Mouse (Mus musculus) layer of hippocampus, postnatal 36 days (tissue): ENCODE data around the gene Dohh. TPM values are rescaled to one million over a fixed set of nuclear protein-coding genes. Genes with fewer than 3 reads are reported as not detected.

Experiments
- DNase-seq, 2 experiments: peaks; one replicate each; pipeline ENCODE4 v3.0.0; 2022
- microRNA-seq, 2 experiments: library from miRNA; unstranded; fragments of <30 nt; microRNA quantifications; one replicate each; pipeline ENCODE4 v1.2.0; 2021
- total RNA-seq, 2 experiments: library from RNA; stranded (reverse); gene quantifications; 2 replicates each; pipeline ENCODE4 v1.2.3; 2021

Dohh gene
- total RNA-seq, 2 experiments from 2014 or later: 72.5 to 76.9 TPM

DNA sequence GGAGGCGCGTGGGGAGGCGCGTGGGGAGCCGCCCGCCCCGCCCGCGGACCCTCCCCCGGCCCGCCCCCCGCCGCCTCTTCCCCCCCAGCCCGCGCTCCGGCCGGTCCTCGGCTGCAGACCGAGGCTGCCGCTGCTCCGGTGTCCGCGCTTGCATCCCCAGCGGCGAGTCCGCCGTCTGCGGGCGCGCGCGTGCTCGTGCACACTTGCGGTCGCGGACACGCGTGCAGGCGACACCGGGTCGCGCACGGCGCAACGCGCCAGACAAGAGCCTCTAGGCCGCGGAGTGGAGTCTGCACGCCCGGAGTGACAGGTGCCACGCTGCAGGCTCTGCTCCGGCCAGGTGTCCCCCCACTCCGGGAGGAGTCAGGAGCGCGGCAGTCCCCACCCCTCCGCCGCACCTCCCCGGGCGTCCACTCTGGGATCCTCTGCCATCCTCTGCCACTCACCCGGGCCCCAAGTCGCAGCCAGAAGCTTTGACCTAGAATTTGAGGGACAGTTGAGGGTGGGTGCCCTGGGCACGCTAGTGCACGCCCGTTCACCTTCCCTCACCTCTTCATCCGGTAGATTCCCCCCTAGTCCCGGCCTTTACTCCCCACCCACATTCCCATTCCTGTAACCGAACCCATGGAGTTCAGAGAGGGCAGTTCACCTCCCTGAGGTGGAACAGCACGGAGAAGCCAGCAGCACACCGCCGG, 46.8 kb downstream of the Dohh start:
- DNase-seq: peak in 1 of 2 experiments; percentile 65

DNA sequence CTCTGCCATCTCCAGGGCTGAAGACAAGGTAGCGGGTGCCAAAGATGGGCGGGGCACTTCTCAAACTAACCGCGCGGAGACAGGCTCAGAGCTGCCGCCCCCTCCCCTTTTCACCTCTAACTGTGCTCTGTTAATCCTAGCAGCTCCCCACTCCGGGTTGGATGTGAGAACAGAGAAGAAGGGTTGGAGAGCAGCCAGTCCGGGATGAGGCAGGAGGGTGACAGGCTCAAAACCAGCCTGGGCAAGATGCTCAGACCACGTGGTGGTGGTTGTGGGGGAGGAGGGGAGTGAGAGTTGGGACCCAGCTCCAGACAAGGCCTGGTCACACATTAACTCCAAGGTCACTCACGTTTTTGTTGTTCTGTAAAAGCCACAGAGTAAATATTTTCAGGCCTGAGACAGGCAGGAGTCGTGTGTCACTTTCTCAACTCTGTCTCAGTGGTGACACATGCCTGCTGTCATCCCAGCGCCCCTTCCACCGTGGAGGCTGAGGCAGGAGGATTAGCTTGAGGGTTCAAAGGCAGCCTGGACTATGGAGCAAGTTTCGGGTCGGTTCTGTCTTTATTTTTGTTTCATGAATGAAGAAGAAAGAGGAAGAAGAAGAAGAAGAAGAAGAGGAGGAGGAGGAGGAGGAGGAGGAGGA, 47.4 kb downstream of the Dohh start:
- DNase-seq: peak in 1 of 2 experiments; percentile 60

DNA sequence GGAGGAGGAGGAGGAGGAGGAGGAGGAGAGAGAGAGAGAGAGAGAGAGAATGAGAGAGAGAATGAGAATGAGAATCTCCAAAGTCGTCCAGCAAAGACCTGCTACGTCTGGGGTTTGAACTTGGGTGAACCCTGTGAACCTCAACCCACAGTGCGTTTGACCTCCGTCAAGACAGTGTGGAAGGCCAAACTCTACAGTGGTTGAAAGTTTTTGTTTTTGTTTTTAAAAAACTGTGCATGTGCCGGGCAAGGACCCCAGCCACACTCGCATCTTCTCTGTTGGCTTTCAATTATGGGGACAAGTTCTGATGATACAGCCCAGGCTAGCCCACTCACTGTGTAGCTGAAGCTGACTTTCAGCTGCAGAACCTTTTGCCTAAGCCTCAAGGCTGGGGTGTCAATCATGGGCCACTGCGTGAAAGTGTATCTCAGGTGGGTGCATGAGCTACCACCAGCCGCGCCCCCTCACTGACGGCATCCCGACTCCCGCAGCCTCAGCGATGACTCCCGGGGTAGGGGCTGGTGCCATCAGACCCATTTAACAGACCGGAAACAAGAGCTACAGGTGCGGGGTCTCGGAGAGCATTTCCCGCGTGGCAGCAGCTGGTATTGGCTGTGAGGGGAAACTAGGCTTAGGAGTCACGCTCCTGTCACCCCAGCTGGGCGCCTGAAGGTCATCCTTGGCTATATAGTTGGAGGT, 48.1 kb downstream of the Dohh start:
- DNase-seq: no peak

DNA sequence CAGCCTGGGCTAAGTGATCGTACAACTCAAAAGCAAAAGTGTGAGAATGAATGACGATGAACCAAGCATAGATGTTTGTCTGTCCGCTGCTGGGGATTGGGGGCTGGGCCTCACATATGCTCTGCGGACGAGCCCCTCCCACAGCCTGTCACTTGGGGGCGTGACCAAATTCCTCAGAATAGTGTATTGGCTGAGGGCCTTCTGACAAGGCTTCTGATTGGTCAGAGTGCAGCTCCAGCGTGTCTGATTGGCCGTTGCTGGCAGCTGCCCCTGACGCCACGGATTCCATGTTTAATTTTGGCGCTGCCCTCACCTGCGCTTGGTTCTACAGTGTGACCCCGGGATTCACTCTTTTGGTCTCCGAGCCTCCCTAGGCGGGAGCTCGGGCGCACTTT, 48.6 kb downstream of the Dohh start:
- peak; percentile 89 to 92 for DNase-seq

DNA sequence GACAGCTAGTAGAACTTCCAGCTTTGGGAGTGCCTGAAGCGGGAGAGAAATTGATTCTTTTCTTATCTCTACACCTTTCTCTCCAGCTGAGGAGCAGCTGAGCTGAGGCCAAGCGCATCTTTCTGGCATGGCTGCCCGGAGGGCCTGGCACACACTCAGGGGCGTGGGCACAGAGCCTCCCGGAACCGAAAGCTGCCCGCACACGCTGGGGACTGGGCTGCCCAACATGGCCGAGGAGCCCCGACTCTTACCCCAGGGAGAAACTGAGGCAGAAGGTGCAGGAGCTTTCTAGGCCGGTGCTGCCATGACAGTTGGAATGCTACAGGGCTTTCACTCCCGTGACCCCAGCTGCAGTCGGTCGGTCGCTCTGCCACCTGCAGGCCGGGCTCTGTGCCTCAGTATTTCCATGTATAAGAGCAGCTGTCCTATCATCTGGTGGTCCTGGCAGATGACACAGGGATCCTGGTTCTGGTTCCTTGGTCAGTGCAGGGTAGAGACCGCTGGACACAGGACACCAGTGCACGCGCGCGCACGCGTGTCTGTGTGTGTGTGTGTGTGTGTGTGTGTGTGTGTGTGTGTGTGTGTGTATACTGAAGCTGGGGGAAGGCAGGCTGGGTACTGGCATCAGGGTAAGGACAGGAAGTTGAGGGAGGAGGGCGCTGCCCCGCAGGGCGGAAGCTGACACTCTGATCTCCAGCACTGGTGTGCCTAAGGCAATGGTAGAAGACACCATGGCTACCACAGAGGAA, 49.5 kb downstream of the Dohh start:
- DNase-seq: peak in 1 of 2 experiments; percentile 12

DNA sequence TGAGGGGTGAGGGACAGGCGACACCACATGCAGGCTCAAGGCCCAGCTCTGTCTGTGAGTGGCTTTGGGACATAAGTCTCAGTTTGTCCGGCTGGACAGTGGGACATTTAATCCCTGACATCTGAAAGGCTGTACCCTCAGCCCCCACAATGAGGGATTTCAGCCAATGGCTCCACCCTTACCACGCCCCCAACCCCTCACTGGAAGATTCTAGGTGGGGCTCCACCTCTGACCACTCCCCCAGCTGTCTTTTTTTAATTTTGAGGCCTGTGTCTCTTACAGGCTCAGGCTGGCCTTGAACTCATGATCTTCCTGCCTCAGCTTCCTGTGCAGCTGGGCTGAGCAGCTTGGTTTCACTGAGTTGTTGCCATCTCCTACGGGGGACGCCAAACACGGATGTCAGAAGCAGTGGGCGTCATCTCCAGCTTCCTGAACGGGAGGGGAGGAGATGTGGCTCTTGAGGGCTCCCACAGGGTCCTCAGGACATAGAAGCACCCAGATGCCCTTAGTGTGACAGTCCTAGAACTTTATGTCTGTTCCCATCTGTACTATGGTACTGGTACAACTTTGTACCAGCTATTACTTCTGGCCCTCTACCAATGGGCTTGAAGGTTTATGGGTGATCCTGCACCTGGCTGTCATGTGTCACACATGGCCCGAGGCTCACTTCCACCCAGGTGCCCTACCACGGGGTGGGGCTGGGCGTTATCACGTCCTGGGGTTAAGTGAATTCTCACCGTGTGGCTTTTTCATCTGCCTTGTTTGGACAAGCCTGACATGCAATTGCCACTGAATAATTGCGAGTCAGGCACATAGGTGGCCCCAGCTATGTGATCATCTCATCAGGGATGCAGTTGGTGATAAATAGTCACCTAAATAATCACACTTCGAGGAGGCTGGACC, 50.4 kb downstream of the Dohh start:
- peak in 1 of 2 experiments; percentile 4 for DNase-seq

DNA sequence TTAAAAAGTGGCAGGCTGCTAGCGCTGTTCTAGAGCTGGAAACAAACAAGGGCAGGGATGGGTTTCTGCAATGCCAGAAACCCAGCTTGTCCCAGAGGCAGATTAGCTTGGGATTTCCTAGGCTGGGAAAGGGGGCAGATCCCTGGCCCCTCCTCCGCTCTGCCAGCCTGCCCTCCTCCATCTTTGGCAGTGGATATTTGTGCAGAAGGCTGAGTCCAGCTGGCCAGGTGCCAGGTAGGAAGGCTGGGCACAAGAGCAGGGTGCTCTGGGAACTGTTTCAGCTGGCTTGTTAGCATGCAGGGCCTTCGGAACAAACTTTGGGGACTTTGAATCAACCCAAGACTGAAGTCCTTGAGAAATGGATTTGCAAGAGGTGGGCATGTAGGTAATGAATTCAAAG, 51.2 kb downstream of the Dohh start:
- DNase-seq: peak; percentile 73 to 84

Small RNA genes within 50 kb of the gene (microRNA-seq; reads per million reads assigned to microRNA genes)
- gene Mir1191b (0.21 to 0.30 reads per million in 2 experiments), gene Mir6913 (0.63 to 2.4 reads per million in 2 experiments)

Other genes with a start within 250 kb of the Dohh start
- 100 to 1,000 TPM; 109 to 116 TPM for gene Zbtb7a, start 249.2 kb upstream of the Dohh start, total RNA-seq
- gene Pias4, start 216.5 kb upstream of the Dohh start, total RNA-seq: 10 to 100 TPM; 26.2 to 29.8 TPM
- gene Eef2, start 207.8 kb upstream of the Dohh start, total RNA-seq: 100 to 1,000 TPM; 868 to 892 TPM
- gene Dapk3, start 201.4 kb upstream of the Dohh start, total RNA-seq: 10 to 100 TPM; 65.6 to 77.8 TPM
- not detected for gene 4930442H23Rik, start 200.6 kb upstream of the Dohh start, total RNA-seq
- gene Nmrk2, start 182.4 kb upstream of the Dohh start, total RNA-seq: under 1 TPM; 0.20 to 0.25 TPM
- gene Atcay, start 153.6 kb upstream of the Dohh start, total RNA-seq: 100 to 1,000 TPM; 150 TPM
- 10 to 100 TPM; 65.7 to 70.0 TPM for gene Zfr2, start 151.3 kb upstream of the Dohh start, total RNA-seq
- gene Matk, start 131.5 kb upstream of the Dohh start, total RNA-seq: 100 to 1,000 TPM; 227 to 236 TPM
- 10 to 100 TPM; 32.3 to 36.0 TPM for gene Mrpl54, start 117.5 kb upstream of the Dohh start, total RNA-seq
- 10 to 100 TPM; 39.3 to 56.0 TPM for gene Apba3, start 117.5 kb upstream of the Dohh start, total RNA-seq
- 1 to 10 TPM in 1 of 2 experiments, under 1 TPM in 1; 0.65 to 1.7 TPM for gene Tjp3, start 92.8 kb upstream of the Dohh start, total RNA-seq
- gene Pip5k1c, start 91.5 kb upstream of the Dohh start, total RNA-seq: 100 to 1,000 TPM; 301 to 304 TPM
- gene Cactin, start 63.3 kb upstream of the Dohh start, total RNA-seq: 10 to 100 TPM; 28.9 to 30.1 TPM
- 1 to 10 TPM in 1 of 2 experiments, under 1 TPM in 1; 0.91 to 1.1 TPM for gene Tbxa2r, start 55.7 kb upstream of the Dohh start, total RNA-seq
- gene Gipc3, start 41.2 kb upstream of the Dohh start, total RNA-seq: 1 to 10 TPM; 1.7 to 1.9 TPM
- 10 to 100 TPM; 27.6 to 35.0 TPM for gene Hmg20b, start 33.9 kb upstream of the Dohh start, total RNA-seq
- gene Mfsd12, start 26.9 kb upstream of the Dohh start, total RNA-seq: 10 to 100 TPM; 43.5 to 48.4 TPM
- gene 4930404N11Rik, start 18.6 kb upstream of the Dohh start, total RNA-seq: 1 to 10 TPM; 1.6 to 1.9 TPM
- gene Fzr1, start 5.9 kb upstream of the Dohh start, total RNA-seq: 10 to 100 TPM; 61.5 to 68.9 TPM
- gene Gm48551, start within 50 bp of the Dohh start, total RNA-seq: 1 to 10 TPM; 4.0 to 6.6 TPM
- 1 to 10 TPM; 4.5 to 7.1 TPM for gene Gm48552, start 4.6 kb downstream of the Dohh start, total RNA-seq
- 1 to 10 TPM; 1.6 to 1.7 TPM for gene Smim24, start 8.6 kb downstream of the Dohh start, total RNA-seq
- gene Nfic, start 71.2 kb downstream of the Dohh start, total RNA-seq: 10 to 100 TPM; 55.3 to 55.8 TPM
- 100 to 1,000 TPM; 273 to 281 TPM for gene Celf5, start 98.3 kb downstream of the Dohh start, total RNA-seq
- gene Ncln, start 112.0 kb downstream of the Dohh start, total RNA-seq: 10 to 100 TPM; 77.1 to 90.0 TPM
- gene S1pr4, start 115.7 kb downstream of the Dohh start, total RNA-seq: under 1 TPM; 0.40 to 0.65 TPM
- gene Gna15, start 139.8 kb downstream of the Dohh start, total RNA-seq: 1 to 10 TPM; 3.0 to 3.4 TPM
- gene Gna11, start 160.8 kb downstream of the Dohh start, total RNA-seq: 100 to 1,000 TPM; 113 to 117 TPM
- gene Aes, start 175.1 kb downstream of the Dohh start, total RNA-seq: 100 to 1,000 TPM; 667 to 720 TPM
- 10 to 100 TPM; 33.2 to 33.9 TPM for gene Tle2, start 190.1 kb downstream of the Dohh start, total RNA-seq
- gene Tle6, start 216.6 kb downstream of the Dohh start, total RNA-seq: 1 to 10 TPM; 1.3 to 3.0 TPM
- gene BC025920, start 221.8 kb downstream of the Dohh start, total RNA-seq: 1 to 10 TPM; 3.6 to 3.9 TPM
- gene Sirt6, start 243.4 kb downstream of the Dohh start, total RNA-seq: 10 to 100 TPM; 26.2 to 27.9 TPM
- gene Ankrd24, start 244.1 kb downstream of the Dohh start, total RNA-seq: 10 to 100 TPM; 31.6 to 41.0 TPM